Mouse (Mus musculus): ENCODE measurements at regions not wholly inside any gene's neighbourhood (a gene's known extent, or its start where the extent isn't known, plus 50 kb on each side); places are given as distances from the start of the nearest gene placed in this dataset.

- Histone ChIP-seq H3K36me3 (no peaks in the 10 kb centered on the region), H3K9me3 (no peaks in the 10 kb centered on the region), H3K4me1 (replicated peaks) (0 out of 2 replicates have a peak, but pooled peaks cover 3% of the 10 kb centered on the region), H3K4me2 (replicated peaks) (peak overlapping the region; percentile 18), H3K27me3 (replicated peaks) (no peaks in the 10 kb centered on the region), H3K27ac (peak overlapping the region; percentile 28; the same call in 1 of the 2 replicates), H3K4me3 (replicated peaks) (no peak overlapping the region), H3K9ac (no peak overlapping the region)
- 27% methylated on average over 5 of the region's 5 CpGs for WGBS
- peak; percentile 71 for ATAC-seq
Measured at GRCm38 (mm10) chr5:29030525-29030924, 165.3 kb upstream of the Rnf32 start.

- Histone ChIP-seq H3K4me2 (replicated peaks) (peak overlapping the region; percentile 18), H3K27me3 (replicated peaks) (no peaks in the 10 kb centered on the region), H3K9ac (no peak overlapping the region), H3K36me3 (no peaks in the 10 kb centered on the region), H3K9me3 (no peaks in the 10 kb centered on the region), H3K27ac (peak overlapping the region; percentile 28; the same call in 1 of the 2 replicates), H3K4me1 (replicated peaks) (0 out of 2 replicates have a peak, but pooled peaks cover 3% of the 10 kb centered on the region), H3K4me3 (replicated peaks) (no peak overlapping the region)
- ATAC-seq: peak; percentile 72
- WGBS: 49% methylated on average over 5 of the region's 5 CpGs
Measured at GRCm38 (mm10) chr5:29029957-29030356, 165.8 kb upstream of the Rnf32 start.

GRCm38 (mm10) chr5:29025045-29025444, 170.7 kb upstream of the Rnf32 start:
- Histone ChIP-seq H3K4me1 (replicated peaks) (no peaks in the 10 kb centered on the region; the same call in 1 of the 2 replicates), H3K9me3 (no peaks in the 10 kb centered on the region), H3K4me2 (replicated peaks) (no peak overlapping the region), H3K4me3 (replicated peaks) (no peak overlapping the region), H3K27ac (no peak overlapping the region), H3K36me3 (no peaks in the 10 kb centered on the region), H3K9ac (no peak overlapping the region), H3K27me3 (replicated peaks) (no peaks in the 10 kb centered on the region)
- ATAC-seq: peak; percentile 74; the same call in 1 of the 2 replicates

GRCm38 (mm10) chr5:28992796-28993195, 203.0 kb upstream of the Rnf32 start:
- 85% methylated on average over 2 of the region's 2 CpGs for WGBS

GRCm38 (mm10) chr5:28979932-28980331, 215.9 kb upstream of the Rnf32 start:
- no peaks in the 10 kb centered on the region for H3K9me3 ChIP-seq
- 68% methylated on average over 1 of the region's 1 CpGs for WGBS
- ATAC-seq: no peak
- no peaks in the 10 kb centered on the region for H3K36me3 ChIP-seq
- H3K27ac ChIP-seq: no peak overlapping the region
- no peaks in the 10 kb centered on the region for H3K4me1 ChIP-seq (replicated peaks)
- H3K4me3 ChIP-seq (replicated peaks): no peak overlapping the region
- H3K27me3 ChIP-seq (replicated peaks): no peaks in the 10 kb centered on the region
- H3K9ac ChIP-seq: no peak overlapping the region
- H3K4me2 ChIP-seq (replicated peaks): no peak overlapping the region

More at GRCm38 (mm10) chr5:28992796-28993195, 203.0 kb upstream of the Rnf32 start:
- Histone ChIP-seq H3K4me2 (replicated peaks) (no peak overlapping the region), H3K27me3 (replicated peaks) (no peaks in the 10 kb centered on the region), H3K4me1 (replicated peaks) (no peaks in the 10 kb centered on the region), H3K36me3 (no peaks in the 10 kb centered on the region), H3K4me3 (replicated peaks) (no peak overlapping the region), H3K9ac (no peak overlapping the region), H3K9me3 (no peaks in the 10 kb centered on the region), H3K27ac (no peak overlapping the region)
- no peak for ATAC-seq

- Histone ChIP-seq H3K9me3 (no peaks in the 10 kb centered on the region), H3K4me2 (replicated peaks) (no peak overlapping the region), H3K4me1 (replicated peaks) (no peaks in the 10 kb centered on the region), H3K27me3 (replicated peaks) (no peaks in the 10 kb centered on the region), H3K27ac (no peak overlapping the region), H3K4me3 (replicated peaks) (no peak overlapping the region), H3K9ac (no peak overlapping the region), H3K36me3 (no peaks in the 10 kb centered on the region)
- WGBS: 88% methylated on average over 2 of the region's 2 CpGs
- no peak for ATAC-seq
Measured at GRCm38 (mm10) chr5:28970404-28970803, 225.4 kb upstream of the Rnf32 start.

- ATAC-seq: no peak
- no peak overlapping the region for H3K27ac ChIP-seq
- H3K9me3 ChIP-seq: no peaks in the 10 kb centered on the region
- H3K36me3 ChIP-seq: no peaks in the 10 kb centered on the region
- no peaks in the 10 kb centered on the region for H3K4me1 ChIP-seq (replicated peaks)
- no peak overlapping the region for H3K9ac ChIP-seq
- no peak overlapping the region for H3K4me2 ChIP-seq (replicated peaks)
- H3K27me3 ChIP-seq (replicated peaks): no peaks in the 10 kb centered on the region
- H3K4me3 ChIP-seq (replicated peaks): no peak overlapping the region
Measured at GRCm38 (mm10) chr5:28955036-28955435, 240.8 kb upstream of the Rnf32 start.

- Histone ChIP-seq H3K4me1 (replicated peaks) (no peaks in the 10 kb centered on the region), H3K27ac (no peak overlapping the region), H3K9me3 (no peaks in the 10 kb centered on the region), H3K36me3 (no peaks in the 10 kb centered on the region), H3K27me3 (replicated peaks) (no peaks in the 10 kb centered on the region), H3K4me3 (replicated peaks) (no peak overlapping the region), H3K9ac (no peak overlapping the region), H3K4me2 (replicated peaks) (no peak overlapping the region)
- no peak for ATAC-seq
- 69% methylated on average over 4 of the region's 4 CpGs for WGBS
Measured at GRCm38 (mm10) chr5:28947465-28947864, 248.3 kb upstream of the Rnf32 start.

- H3K9ac ChIP-seq: no peak overlapping the region
- no peaks in the 10 kb centered on the region for H3K4me1 ChIP-seq (replicated peaks)
- ATAC-seq: peak; percentile 80
Measured at GRCm38 (mm10) chr5:28943571-28944316, 252.0 kb upstream of the Rnf32 start.

GRCm38 (mm10) chr5:28940972-28941371, 254.8 kb upstream of the Rnf32 start:
- H3K9ac ChIP-seq: no peak overlapping the region
- H3K9me3 ChIP-seq: no peaks in the 10 kb centered on the region
- no peak overlapping the region for H3K4me2 ChIP-seq (replicated peaks)
- no peaks in the 10 kb centered on the region for H3K36me3 ChIP-seq
- no peaks in the 10 kb centered on the region for H3K27me3 ChIP-seq (replicated peaks)
- H3K4me1 ChIP-seq (replicated peaks): no peaks in the 10 kb centered on the region
- no peak overlapping the region for H3K4me3 ChIP-seq (replicated peaks)
- no peak for ATAC-seq
- 87% methylated on average over 5 of the region's 5 CpGs for WGBS
- H3K27ac ChIP-seq: no peak overlapping the region

More at GRCm38 (mm10) chr5:28943571-28944316, 252.0 kb upstream of the Rnf32 start:
- Histone ChIP-seq H3K4me3 (replicated peaks) (no peak overlapping the region), H3K36me3 (no peaks in the 10 kb centered on the region), H3K27ac (no peak overlapping the region), H3K9me3 (no peaks in the 10 kb centered on the region), H3K27me3 (replicated peaks) (no peaks in the 10 kb centered on the region), H3K4me2 (replicated peaks) (0 out of 2 replicates have a peak overlapping the region, but pooled peaks have one; percentile 2)
- 17% methylated on average over 13 of the region's 13 CpGs for WGBS

GRCm38 (mm10) chr5:28919296-28920063, 276.3 kb upstream of the Rnf32 start:
- H3K9me3 ChIP-seq: no peaks in the 10 kb centered on the region
- H3K4me1 ChIP-seq (replicated peaks): no peaks in the 10 kb centered on the region
- no peak overlapping the region for H3K27ac ChIP-seq
- no peaks in the 10 kb centered on the region for H3K36me3 ChIP-seq
- ATAC-seq: no peak
- no peaks in the 10 kb centered on the region for H3K27me3 ChIP-seq (replicated peaks)
- H3K9ac ChIP-seq: no peak overlapping the region
- 92% methylated on average over 4 of the region's 4 CpGs for WGBS
- H3K4me2 ChIP-seq (replicated peaks): no peak overlapping the region
- H3K4me3 ChIP-seq (replicated peaks): no peak overlapping the region

GRCm38 (mm10) chr5:28904500-28904899, 291.3 kb upstream of the Rnf32 start:
- Histone ChIP-seq H3K4me3 (replicated peaks) (no peak overlapping the region), H3K9ac (no peak overlapping the region), H3K4me1 (replicated peaks) (no peaks in the 10 kb centered on the region), H3K9me3 (no peaks in the 10 kb centered on the region), H3K36me3 (no peaks in the 10 kb centered on the region), H3K27ac (no peak overlapping the region), H3K4me2 (replicated peaks) (no peak overlapping the region), H3K27me3 (replicated peaks) (no peaks in the 10 kb centered on the region)
- ATAC-seq: no peak
- WGBS: 44% methylated on average over 4 of the region's 4 CpGs
